Mouse (Mus musculus) megakaryocyte, embryonic 14.5 days (primary cell): ENCODE measurements at regions not wholly inside any gene's neighbourhood (a gene's known extent, or its start where the extent isn't known, plus 50 kb on each side); places are given as distances from the start of the nearest gene placed in this dataset.

Experiments
- FLI1 ChIP-seq: IDR thresholded peaks from 2 replicates; pipeline ENCODE4 v1.6.1; 2012; ENCODE audit warnings: low read length, inconsistent platforms, mixed read lengths
- GATA1 ChIP-seq: IDR thresholded peaks from 3 replicates; pipeline ENCODE4 v1.6.1; 2012; ENCODE audit warnings: mixed read lengths, low read length, inconsistent platforms, borderline replicate concordance

DNA sequence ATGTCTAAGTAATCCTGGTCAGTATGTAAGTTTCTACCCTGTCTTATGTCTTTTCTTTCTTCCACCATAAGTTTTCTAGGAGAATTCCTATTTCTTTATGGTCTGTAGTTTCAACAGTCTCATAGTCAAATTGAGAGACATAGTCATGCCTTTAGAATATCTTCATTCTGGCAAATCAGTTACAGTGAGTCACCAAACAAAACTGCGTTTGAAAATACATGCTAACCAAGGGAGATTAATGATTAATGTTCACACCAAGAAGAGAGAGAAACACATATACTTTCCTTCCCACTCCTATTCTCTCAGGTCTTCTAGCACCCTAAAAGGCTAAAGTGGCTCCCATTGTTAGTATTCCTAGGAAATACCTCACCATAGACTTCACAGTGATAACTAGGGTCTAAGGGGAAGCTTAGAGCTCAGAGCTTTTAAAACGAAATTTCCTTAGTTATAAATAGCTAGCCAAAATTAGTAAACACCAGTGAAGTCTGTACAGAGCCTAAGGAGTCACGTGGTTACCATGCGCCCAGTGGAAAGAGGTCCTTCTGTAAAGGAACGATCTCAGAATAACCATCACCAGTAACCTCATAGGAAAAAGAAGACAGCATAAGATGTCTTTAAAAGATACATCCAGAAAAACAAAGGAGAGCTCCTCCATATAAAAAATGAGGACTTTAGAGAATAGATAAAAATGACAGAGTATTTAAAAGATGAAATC is 281.8 kb upstream of the Htr2a start:
- TF ChIP-seq GATA1 (no peak), FLI1 (no peak)
